Mouse (Mus musculus): ENCODE results near the gene Olfr877. TPM values are rescaled to one million over a fixed set of nuclear protein-coding genes. Genes with fewer than 3 reads are reported as not detected.
A peak's percentile ranks its signal among the peaks of the same experiment; 100 is the strongest.

The Olfr877 gene
- polyA plus RNA-seq, 1 experiment from 2014 or later, result not detected

DNA sequence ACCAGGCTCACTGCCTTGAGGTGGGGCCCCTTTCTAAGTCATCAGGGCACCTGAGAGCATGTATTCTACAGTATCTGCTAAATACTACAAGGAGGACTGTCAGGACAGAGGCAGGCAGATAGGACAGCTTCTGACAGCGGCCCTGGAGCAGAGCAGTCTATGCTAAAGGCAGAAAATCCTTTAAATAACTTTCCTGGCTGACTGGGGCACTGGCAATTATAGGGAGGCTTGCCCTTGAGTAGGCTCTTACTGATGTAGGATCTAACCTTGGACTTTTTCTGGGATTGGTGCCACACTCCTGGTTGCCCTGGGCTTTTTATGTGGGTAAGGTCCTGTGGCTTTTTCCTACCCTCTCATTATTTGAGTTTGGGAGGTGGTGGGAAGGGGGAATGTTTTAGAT, 16.2 kb downstream of the Olfr877 start:
- H3K9me3 ChIP-seq (ENCODE audit: control insufficient read depth, low read length), result no peaks in the 10 kb centered on the region
- no peaks in the 10 kb centered on the region for H3K4me1 ChIP-seq (replicated peaks; ENCODE audit: control insufficient read depth, insufficient read depth, low read length)
- no peaks in the 10 kb centered on the region for H3K27me3 ChIP-seq (ENCODE audit: control insufficient read depth, insufficient read depth, low read length)
- ATAC-seq (replicated peaks; ENCODE audit: low FRiP score), result no peak
- H3K4me3 ChIP-seq (ENCODE audit: low read depth, low read length), result no peak overlapping the region
- no peak overlapping the region for H3K4me2 ChIP-seq (ENCODE audit: low read depth, low read length, severe bottlenecking)
- DNase-seq (ENCODE audit: low spot score), result no peak
- 71% methylated on average over 1 of the region's 1 CpGs for WGBS
- no peak overlapping the region for H3K9ac ChIP-seq (ENCODE audit: low read length)
- H3K36me3 ChIP-seq (ENCODE audit: control insufficient read depth, insufficient read depth, low read length), result no peaks in the 10 kb centered on the region
- no peak overlapping the region for H3K27ac ChIP-seq (ENCODE audit: low read depth, low read length)

DNA sequence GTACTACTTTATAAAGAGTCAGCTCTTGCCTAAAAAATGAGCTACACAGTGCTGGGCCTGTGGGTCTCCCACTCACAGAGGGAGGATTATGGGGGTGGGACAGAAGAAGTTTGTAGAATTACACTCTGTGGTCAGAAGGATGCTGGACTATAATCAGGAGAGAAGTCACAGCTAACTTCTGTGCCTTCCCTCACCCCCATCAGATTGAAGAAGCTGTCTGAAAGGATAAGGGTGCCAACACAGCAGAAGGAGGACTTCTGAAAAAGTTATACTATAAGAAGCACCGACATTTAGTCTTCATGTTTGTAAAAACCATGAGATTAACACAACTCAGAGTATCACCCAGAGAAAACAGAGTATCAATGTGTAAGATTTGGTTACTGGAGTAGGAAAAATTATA, 17.0 kb downstream of the Olfr877 start:
- no peaks in the 10 kb centered on the region for H3K36me3 ChIP-seq (ENCODE audit: control insufficient read depth, insufficient read depth, low read length)
- H3K9ac ChIP-seq (ENCODE audit: low read length), result no peak overlapping the region
- H3K4me2 ChIP-seq (ENCODE audit: low read depth, low read length, severe bottlenecking), result no peak overlapping the region
- no peaks in the 10 kb centered on the region for H3K4me1 ChIP-seq (replicated peaks; ENCODE audit: control insufficient read depth, insufficient read depth, low read length)
- ATAC-seq (replicated peaks; ENCODE audit: low FRiP score) (no peak), DNase-seq (ENCODE audit: low spot score) (no peak)
- H3K4me3 ChIP-seq (ENCODE audit: low read depth, low read length), result no peak overlapping the region
- WGBS, result 81% methylated on average over 1 of the region's 1 CpGs
- no peaks in the 10 kb centered on the region for H3K27me3 ChIP-seq (ENCODE audit: control insufficient read depth, insufficient read depth, low read length)
- no peaks in the 10 kb centered on the region for H3K9me3 ChIP-seq (ENCODE audit: control insufficient read depth, low read length)
- no peak overlapping the region for H3K27ac ChIP-seq (ENCODE audit: low read depth, low read length)

DNA sequence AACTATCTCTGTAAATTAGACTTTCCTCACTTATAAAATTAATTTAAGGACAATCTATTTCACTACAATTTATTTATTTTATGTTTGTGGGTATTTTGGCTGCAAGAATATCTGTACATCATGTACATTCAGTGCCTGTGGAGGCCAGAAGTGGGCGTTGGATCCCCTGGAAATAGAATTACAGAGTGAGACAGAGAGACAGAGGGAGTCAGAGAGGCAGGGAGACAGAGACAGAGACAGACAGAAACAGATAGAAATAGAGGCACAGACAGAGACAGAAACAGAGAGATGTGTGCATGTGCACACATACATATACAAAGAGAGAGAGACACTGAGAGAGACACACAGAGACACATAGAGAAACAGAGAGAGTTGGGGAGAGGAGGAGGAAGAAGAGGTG, 17.5 kb downstream of the Olfr877 start:
- no peak overlapping the region for H3K27ac ChIP-seq (ENCODE audit: low read depth, low read length)
- 65% methylated on average over 1 of the region's 1 CpGs for WGBS
- H3K27me3 ChIP-seq (ENCODE audit: control insufficient read depth, insufficient read depth, low read length), result no peaks in the 10 kb centered on the region
- H3K9ac ChIP-seq (ENCODE audit: low read length), result no peak overlapping the region
- H3K4me1 ChIP-seq (replicated peaks; ENCODE audit: control insufficient read depth, insufficient read depth, low read length), result no peaks in the 10 kb centered on the region
- H3K4me2 ChIP-seq (ENCODE audit: low read depth, low read length, severe bottlenecking), result no peak overlapping the region
- no peak overlapping the region for H3K4me3 ChIP-seq (ENCODE audit: low read depth, low read length)
- no peaks in the 10 kb centered on the region for H3K9me3 ChIP-seq (ENCODE audit: control insufficient read depth, low read length)
- no peak for DNase-seq (ENCODE audit: low spot score)
- H3K36me3 ChIP-seq (ENCODE audit: control insufficient read depth, insufficient read depth, low read length), result no peaks in the 10 kb centered on the region
- no peak for ATAC-seq (replicated peaks; ENCODE audit: low FRiP score)

DNA sequence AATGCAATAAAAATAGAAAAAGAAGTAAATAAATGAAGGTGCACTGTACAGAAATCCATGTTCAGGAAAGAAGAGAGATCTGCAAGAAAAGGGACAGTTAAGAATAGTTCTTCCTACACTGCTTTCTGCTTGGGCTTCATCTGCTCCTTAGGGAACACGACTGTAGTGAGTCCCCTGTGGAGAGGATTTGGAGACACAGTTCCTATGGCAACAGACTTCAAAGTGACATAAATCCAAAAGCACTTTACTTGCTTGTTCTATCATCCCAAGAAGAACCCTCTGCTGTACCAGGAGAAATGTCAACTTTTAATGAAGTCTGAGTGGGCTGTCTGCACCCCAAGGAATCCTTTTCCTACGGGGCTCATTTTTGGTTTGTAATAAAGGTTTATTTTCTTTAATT, 36.9 kb downstream of the Olfr877 start:
- Histone ChIP-seq H3K27me3 (ENCODE audit: control insufficient read depth, insufficient read depth, low read length) (no peaks in the 10 kb centered on the region), H3K36me3 (ENCODE audit: control insufficient read depth, insufficient read depth, low read length) (no peaks in the 10 kb centered on the region), H3K4me3 (ENCODE audit: low read depth, low read length) (no peak overlapping the region), H3K4me2 (ENCODE audit: low read depth, low read length, severe bottlenecking) (no peak overlapping the region), H3K9ac (ENCODE audit: low read length) (no peak overlapping the region), H3K4me1 (replicated peaks; ENCODE audit: control insufficient read depth, insufficient read depth, low read length) (no peaks in the 10 kb centered on the region), H3K27ac (ENCODE audit: low read depth, low read length) (no peak overlapping the region), H3K9me3 (ENCODE audit: control insufficient read depth, low read length) (no peaks in the 10 kb centered on the region)
- no peak for DNase-seq (ENCODE audit: low spot score)
- peak; percentile 44; the same call in 1 of the 2 replicates for ATAC-seq (replicated peaks; ENCODE audit: low FRiP score)
- WGBS, result 26% methylated on average over 2 of the region's 2 CpGs

DNA sequence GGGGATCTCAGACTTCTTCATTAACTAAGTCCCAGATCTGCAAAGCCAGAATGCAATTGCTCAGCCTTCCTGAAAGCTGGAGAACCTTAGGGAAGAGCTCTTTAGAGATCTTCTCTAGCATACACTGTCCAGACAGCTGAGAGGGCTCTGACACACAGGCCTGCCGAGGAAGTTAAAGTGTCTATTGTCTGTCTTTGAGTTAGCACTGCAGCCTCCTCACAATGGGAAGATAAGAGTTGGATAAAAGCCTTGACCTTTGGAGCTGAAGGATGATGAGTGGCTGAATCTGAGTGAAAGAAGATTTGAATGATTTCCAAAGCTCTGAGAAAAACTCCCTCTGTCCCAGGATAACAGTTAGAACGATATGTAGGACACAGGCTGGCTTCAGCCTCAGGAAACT, 42.6 kb downstream of the Olfr877 start, which contains the start of gene Olfr145:
TSS of gene Olfr145 (plus strand) at position 64 of the 400 bp plus-strand sequence.
- no peaks in the 10 kb centered on the region for H3K9me3 ChIP-seq (ENCODE audit: control insufficient read depth, low read length)
- no peak within 1 kb of the TSS for H3K27ac ChIP-seq (ENCODE audit: low read depth, low read length)
- 39% methylated on average over 2 of the region's 2 CpGs for WGBS
- H3K4me2 ChIP-seq (ENCODE audit: low read depth, low read length, severe bottlenecking), result no peak within 1 kb of the TSS
- H3K27me3 ChIP-seq (ENCODE audit: control insufficient read depth, insufficient read depth, low read length), result no peaks in the 10 kb centered on the region
- H3K9ac ChIP-seq (ENCODE audit: low read length), result no peak within 1 kb of the TSS
- no peaks in the 10 kb centered on the region for H3K36me3 ChIP-seq (ENCODE audit: control insufficient read depth, insufficient read depth, low read length)
- no peak for DNase-seq (ENCODE audit: low spot score)
- H3K4me1 ChIP-seq (replicated peaks; ENCODE audit: control insufficient read depth, insufficient read depth, low read length), result no peaks in the 10 kb centered on the region
- H3K4me3 ChIP-seq (ENCODE audit: low read depth, low read length), result no peak within 1 kb of the TSS
- no peak for ATAC-seq (replicated peaks; ENCODE audit: low FRiP score)

GRCm38 (mm10) chr9:37905555-37905954, 51.5 kb downstream of the Olfr877 start:
- ATAC-seq (replicated peaks; ENCODE audit: low FRiP score) (no peak), DNase-seq (ENCODE audit: low spot score) (no peak)
- Histone ChIP-seq H3K4me3 (ENCODE audit: low read depth, low read length) (no peak overlapping the region), H3K9me3 (ENCODE audit: control insufficient read depth, low read length) (no peaks in the 10 kb centered on the region), H3K27me3 (ENCODE audit: control insufficient read depth, insufficient read depth, low read length) (no peaks in the 10 kb centered on the region), H3K36me3 (ENCODE audit: control insufficient read depth, insufficient read depth, low read length) (no peaks in the 10 kb centered on the region), H3K9ac (ENCODE audit: low read length) (no peak overlapping the region), H3K4me1 (replicated peaks; ENCODE audit: control insufficient read depth, insufficient read depth, low read length) (no peaks in the 10 kb centered on the region), H3K27ac (ENCODE audit: low read depth, low read length) (no peak overlapping the region), H3K4me2 (ENCODE audit: low read depth, low read length, severe bottlenecking) (no peak overlapping the region)
- 85% methylated on average over 3 of the region's 3 CpGs for WGBS

Other genes starting within 250 kb of the Olfr877 start
- 16.7 and 20.6 TPM in 2 replicates for gene Spa17, start 240.5 kb upstream of the Olfr877 start, polyA plus RNA-seq (2014; fragmentation: Nextera tagmentation; extraction: Ambion mirVana)
- gene Tbrg1, start 197.0 kb upstream of the Olfr877 start, polyA plus RNA-seq (2014; fragmentation: Nextera tagmentation; extraction: Ambion mirVana), result 128 TPM in 2 replicates
- 0.32 TPM in 1 of 2 replicates, not detected in the other for gene Panx3, start 185.0 kb upstream of the Olfr877 start, polyA plus RNA-seq (2014; fragmentation: Nextera tagmentation; extraction: Ambion mirVana)
- gene Olfr160, start 138.0 kb upstream of the Olfr877 start, polyA plus RNA-seq (2014; fragmentation: Nextera tagmentation; extraction: Ambion mirVana), result not detected in 2 replicates
- not detected in 2 replicates for gene Olfr874, start 109.2 kb upstream of the Olfr877 start, polyA plus RNA-seq (2014; fragmentation: Nextera tagmentation; extraction: Ambion mirVana)
- not detected in 2 replicates for gene Olfr875, start 82.4 kb upstream of the Olfr877 start, polyA plus RNA-seq (2014; fragmentation: Nextera tagmentation; extraction: Ambion mirVana)
- not detected in 2 replicates for gene Olfr876, start 51.2 kb upstream of the Olfr877 start, polyA plus RNA-seq (2014; fragmentation: Nextera tagmentation; extraction: Ambion mirVana)
- not detected in 2 replicates for gene Olfr145, start 42.5 kb downstream of the Olfr877 start, polyA plus RNA-seq (2014; fragmentation: Nextera tagmentation; extraction: Ambion mirVana)
- gene Olfr878, start 63.6 kb downstream of the Olfr877 start, polyA plus RNA-seq (2014; fragmentation: Nextera tagmentation; extraction: Ambion mirVana), result not detected in 2 replicates
- gene Olfr881, start 137.6 kb downstream of the Olfr877 start, polyA plus RNA-seq (2014; fragmentation: Nextera tagmentation; extraction: Ambion mirVana), result not detected in 2 replicates
- not detected in 2 replicates for gene Olfr883, start 171.5 kb downstream of the Olfr877 start, polyA plus RNA-seq (2014; fragmentation: Nextera tagmentation; extraction: Ambion mirVana)
- gene Olfr884, start 192.3 kb downstream of the Olfr877 start, polyA plus RNA-seq (2014; fragmentation: Nextera tagmentation; extraction: Ambion mirVana), result not detected in 2 replicates
- not detected in 2 replicates for gene Olfr885, start 207.1 kb downstream of the Olfr877 start, polyA plus RNA-seq (2014; fragmentation: Nextera tagmentation; extraction: Ambion mirVana)
- not detected in 2 replicates for gene Olfr887, start 229.8 kb downstream of the Olfr877 start, polyA plus RNA-seq (2014; fragmentation: Nextera tagmentation; extraction: Ambion mirVana)